Mouse (Mus musculus) left cerebral cortex, postnatal 4 days (tissue): ENCODE data around the gene Foxj3. TPM values are rescaled to one million over a fixed set of nuclear protein-coding genes. Genes with fewer than 3 reads are reported as not detected.

Experiments used
- DNase-seq: peaks from one replicate; pipeline ENCODE4 v3.0.0-alpha.2; 2022
- intact Hi-C: fragments of 180-260 bp; cut with DNase I; formaldehyde crosslinking; loops from one replicate; pipeline ENCODE4 v1.15.1; 2025
- total RNA-seq, 2 experiments: library from RNA; stranded (reverse); gene quantifications; 2 replicates each; pipeline ENCODE4 v1.2.3; 2021

Foxj3 gene
- total RNA-seq, 2 experiments from 2014 or later: 81.2 to 82.6 TPM

DNA sequence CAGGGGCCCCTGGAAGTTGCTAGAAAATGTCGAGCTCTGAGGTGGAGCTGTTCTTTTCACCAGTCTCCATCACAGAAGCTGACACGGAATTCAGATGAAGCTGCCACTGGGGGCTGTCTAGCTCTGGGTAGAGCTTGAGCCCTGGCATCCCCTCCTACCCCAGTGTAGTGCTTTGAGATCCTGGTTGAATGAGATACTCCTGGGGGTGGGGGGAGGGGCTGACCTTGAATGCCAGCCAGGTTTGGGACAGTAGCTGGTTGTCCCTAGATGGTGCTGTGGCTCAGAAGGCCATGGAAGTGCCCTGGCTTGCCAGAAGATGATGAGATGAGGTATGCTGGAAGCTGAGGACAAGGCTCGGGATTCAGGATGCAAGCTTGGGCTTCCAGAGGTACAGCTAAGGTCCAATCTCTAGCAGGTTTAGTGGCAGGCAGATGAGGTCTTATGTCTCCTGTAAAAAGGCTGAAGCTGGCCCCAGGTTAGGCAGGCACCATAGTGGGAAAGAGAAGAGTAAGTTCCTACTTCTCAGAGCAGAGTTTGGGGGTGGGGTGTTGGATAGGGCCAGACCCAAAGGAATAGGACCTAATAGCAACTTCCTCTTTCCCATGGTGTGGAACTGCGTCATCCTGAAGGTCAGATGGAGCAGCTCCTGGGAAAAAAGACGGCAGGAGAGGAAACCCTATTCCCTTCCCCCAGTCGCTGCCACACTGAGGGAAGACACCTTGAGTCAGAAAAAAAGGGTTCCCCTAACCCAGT lies 98.3 kb downstream of the Foxj3 start:
- no peak for DNase-seq

DNA sequence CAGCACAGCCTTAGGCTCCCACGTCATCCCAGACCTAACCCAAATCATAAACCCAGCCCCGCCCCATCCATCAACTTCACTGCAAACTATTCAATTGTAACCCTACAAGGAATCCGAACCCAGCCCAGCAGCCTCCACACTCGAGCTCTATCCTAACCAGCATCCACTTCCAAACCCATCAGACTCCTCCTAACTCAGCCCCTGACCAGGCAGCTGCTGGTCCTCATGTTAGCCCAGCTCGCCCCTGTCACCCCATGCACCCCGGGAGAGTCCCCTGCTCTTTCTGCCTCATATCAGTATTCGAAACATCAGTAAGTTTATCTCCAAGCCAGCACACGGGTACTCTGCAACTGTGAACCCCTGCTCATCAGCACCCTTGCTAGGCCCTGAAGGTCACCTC lies 98.9 kb downstream of the Foxj3 start:
- DNase-seq: no peak
- intact Hi-C loops: no loop called here

More for the DNA sequence above, 98.3 kb downstream of the Foxj3 start:
- intact Hi-C loops: loop anchor here (5.0 kb wide), 2 partner anchors 177 to 492 kb away; no protein-coding TSS in a partner anchor

DNA sequence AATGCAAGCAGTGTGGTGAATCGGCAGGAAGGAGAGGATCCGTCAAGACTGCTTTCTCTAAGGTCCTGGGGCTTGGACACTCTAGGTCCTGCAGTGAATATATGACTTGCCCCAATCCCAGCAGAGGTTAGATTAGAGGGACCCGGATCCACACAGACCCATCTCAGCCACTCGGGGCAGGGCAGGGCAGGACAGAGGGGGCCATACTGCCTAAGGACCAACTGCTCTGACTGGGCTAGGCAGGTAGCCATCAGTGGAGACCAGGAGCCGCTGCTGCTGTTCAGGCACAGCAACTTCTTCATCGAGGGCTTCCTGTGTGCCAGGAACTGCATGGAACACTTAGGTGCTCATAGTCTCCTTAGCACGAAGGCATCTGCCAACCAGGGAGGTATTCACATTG lies 99.9 kb downstream of the Foxj3 start:
- no peak for DNase-seq
- intact Hi-C loops: no loop called here

DNA sequence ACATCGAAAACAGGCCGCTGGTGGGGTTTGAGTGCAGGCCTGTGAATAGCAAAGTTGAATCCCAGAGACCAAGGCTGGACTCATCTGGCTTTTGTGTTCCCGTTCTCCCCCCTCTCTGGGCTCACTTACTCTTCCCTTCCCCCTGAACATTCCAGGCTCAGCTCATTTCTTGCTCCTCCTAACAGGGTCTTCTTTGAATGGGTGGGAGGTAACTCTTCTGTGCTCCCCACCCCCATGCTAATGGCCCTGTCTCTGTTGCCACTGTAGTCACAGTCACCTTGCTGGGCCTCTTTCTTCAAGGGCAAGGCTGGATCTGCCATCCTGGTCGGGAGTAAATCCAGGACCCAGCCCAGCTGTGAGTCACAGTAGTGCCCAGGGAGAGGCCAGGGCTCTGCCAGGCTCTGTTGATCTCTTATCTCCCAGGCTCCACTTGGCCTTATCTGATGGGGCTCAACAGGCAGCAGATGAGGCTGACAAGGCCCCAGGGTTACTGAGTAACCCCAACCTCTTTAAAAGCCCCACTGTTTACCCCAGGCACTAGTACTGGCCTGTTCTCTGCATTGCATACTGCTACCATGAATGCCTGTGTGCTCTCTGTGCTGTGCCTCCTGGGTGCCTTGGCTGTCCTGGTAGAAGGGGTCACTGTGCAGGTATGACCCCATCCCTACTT lies 100.5 kb downstream of the Foxj3 start, which contains the start of gene Guca2a:
Gene Guca2a, plus strand, starts transcription at position 529 of the 670 bp plus-strand sequence.
- intact Hi-C loops: no loop called here
- no peak for DNase-seq

DNA sequence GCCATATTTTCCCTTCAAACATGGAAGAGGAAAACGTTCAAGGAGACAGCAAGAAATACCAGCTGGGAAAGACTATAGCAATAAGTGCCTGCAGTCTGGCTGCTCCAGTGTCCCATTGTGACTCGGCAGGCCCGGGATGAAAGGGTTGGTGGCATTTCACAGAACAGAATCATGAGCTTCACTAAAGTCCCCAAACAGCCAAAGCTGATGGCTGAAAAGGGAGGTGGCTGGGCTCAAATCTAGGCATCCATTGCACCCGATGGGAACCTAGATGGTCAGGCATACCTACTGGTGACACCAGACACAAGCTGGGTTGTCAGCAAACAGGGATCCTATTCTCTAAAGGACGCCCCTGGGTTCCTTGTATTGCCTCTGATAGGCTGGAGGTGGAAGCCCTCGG lies 101.1 kb downstream of the Foxj3 start:
- intact Hi-C loops: no loop called here
- DNase-seq: no peak

DNA sequence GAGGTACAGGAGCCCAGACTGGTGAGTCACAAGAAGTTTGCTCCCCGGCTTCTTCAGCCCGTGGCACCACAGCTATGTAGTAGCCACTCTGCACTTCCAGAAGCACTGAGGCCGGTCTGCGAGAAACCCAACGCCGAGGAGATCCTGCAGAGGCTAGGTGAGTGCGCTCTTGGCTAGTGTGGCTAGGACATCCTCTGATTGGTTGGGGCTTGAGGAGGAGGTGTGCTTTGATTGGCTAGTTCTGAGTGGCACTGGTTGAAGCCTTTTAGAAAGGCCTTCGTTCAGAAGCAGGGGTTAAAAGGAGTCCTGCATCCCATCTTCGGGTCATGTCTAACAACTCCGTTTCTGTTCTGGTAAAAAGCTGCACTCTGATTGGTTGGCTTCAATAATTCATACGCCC lies 101.9 kb downstream of the Foxj3 start:
- intact Hi-C loops: no loop called here
- DNase-seq: no peak

DNA sequence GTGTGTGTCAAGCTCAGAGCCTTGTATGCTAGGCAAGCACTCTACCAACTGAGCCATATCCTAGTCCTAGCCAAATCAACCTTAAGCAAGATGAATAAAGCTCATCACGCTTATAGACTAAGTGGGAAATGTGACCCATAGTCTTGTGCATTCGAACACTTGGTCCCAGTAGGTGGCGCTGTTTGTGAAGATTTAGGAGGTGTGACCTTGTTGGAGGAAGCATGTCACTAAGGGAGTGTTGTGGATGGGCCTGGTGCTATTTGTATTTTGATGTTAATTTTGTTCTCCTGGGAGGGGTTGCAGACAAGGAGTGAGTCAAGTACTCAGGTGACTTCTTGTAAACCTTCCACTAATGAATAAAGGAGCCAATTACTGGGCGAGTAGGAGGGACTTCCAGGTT lies 105.9 kb downstream of the Foxj3 start:
- intact Hi-C loops: no loop called here
- DNase-seq: no peak

DNA sequence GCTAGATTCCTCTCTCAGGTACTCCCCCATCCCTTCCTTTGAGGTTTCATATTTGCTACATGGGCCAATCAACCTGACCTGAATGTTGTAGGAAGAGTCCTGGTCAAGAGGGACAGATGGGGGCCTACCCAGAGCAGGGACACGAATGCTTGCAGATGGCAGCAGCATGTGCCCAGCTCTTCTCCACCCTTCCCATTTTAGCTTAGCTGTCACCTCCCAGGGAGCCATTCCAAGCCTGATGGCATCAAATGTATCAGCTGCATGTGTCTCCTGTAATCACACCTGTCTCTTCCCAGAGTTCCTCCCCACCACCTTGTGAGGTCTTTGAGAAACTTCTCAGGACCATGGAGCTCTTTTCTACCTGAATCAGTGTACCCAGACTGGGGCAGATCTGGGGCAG lies 120.2 kb downstream of the Foxj3 start:
- no peak for DNase-seq
- intact Hi-C loops: no loop called here

DNA sequence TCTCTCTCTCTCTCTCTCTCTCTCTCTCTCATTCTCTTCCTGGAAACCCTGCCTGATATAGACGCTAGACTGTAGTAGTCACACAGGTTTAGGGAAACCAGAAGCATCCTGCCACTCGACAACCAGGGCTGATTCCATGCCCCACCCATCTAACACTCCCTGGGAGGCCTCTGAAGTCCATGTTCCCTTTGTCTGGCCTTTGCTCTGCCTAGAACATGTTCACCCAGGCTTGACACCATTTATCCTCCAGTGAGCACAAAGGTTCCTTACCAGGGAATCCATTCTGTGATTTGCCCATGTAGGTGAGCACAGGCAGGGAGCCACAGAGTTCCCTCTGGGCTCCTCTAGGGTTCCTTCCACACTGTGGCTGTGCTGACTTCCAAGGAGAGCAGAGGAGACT lies 121.4 kb downstream of the Foxj3 start:
- DNase-seq: no peak
- intact Hi-C loops: no loop called here

DNA sequence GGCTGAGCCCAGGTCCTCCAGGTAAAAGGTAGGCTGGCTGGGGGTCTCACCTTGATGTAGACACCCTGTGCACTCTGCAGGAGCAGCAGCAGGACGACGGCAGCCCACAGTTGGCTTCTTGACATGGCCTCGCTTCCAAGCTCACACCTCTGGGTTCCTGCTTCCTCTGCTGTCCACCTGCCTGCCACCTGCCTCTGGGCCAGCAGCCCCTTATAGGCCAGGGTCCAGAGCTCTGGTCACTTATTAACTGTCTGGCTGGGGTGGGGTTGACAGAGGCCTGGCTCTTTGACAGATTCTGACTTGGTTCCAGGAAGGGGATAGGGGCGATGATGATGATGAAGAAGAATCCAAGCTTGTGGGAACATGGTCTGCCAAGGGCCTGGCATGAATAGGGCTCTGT lies 121.9 kb downstream of the Foxj3 start, which contains the start of gene Guca2b:
Gene Guca2b, minus strand, starts transcription at position 224 of the 400 bp plus-strand sequence.
- intact Hi-C loops: no loop called here
- DNase-seq: no peak

DNA sequence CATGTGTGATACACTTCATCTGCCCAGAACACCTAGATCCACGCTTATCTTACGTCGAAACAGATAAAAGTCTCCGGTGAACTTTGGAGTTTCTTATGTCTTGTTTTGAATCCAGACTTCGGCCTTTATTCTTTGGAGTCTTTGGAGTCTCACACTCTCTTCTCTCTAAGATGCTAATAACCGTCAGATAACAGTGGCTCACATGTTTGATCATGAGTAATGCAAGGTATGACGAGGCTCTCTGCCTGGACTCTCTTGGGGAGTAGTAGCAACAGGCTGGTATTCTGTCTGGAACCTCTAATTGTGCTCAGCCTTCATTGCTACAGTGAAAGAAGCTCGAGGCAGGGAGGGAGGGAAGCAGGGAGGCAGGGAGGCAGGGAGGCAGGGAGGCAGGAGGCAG lies 123.2 kb downstream of the Foxj3 start:
- intact Hi-C loops: no loop called here
- DNase-seq: no peak

DNA sequence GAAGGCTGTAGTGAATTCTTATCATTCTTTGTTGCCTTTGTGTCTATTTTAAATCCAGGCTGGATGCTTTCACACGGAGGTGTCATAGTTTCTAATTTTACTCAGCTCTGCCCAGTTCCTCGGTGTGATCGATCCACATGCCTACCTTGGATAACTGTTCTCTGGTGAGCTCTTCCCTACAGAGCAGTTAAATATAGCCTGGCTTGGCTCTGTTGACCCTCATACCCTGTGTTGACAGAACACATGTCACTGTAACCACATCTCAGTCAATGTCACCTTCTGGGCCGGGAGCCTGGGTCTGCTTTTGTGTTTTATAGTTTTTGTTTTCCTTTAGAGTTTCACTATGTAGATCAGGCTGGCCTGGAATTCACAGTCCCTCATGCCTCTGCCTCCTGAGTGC lies 125.3 kb downstream of the Foxj3 start:
- DNase-seq: no peak
- intact Hi-C loops: no loop called here

DNA sequence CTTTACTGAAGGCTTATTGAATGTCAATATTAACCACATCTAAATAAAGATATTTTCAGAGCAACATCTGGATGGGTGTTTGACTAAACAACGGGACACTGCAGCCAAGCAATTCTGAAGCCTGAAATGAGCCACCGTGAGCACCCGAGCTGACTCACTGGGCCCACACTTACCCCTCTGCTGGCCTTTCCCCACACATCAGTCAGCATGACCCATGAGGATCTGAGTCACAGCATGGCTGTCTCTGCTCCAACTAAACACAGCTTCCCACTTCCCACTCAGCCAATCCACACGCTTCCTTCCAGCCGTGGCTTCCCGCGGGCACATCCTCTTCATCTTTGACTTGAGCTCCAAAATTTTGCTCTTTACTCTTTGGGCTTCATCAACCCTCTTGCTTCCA lies 126.2 kb downstream of the Foxj3 start:
- intact Hi-C loops: no loop called here
- DNase-seq: no peak

DNA sequence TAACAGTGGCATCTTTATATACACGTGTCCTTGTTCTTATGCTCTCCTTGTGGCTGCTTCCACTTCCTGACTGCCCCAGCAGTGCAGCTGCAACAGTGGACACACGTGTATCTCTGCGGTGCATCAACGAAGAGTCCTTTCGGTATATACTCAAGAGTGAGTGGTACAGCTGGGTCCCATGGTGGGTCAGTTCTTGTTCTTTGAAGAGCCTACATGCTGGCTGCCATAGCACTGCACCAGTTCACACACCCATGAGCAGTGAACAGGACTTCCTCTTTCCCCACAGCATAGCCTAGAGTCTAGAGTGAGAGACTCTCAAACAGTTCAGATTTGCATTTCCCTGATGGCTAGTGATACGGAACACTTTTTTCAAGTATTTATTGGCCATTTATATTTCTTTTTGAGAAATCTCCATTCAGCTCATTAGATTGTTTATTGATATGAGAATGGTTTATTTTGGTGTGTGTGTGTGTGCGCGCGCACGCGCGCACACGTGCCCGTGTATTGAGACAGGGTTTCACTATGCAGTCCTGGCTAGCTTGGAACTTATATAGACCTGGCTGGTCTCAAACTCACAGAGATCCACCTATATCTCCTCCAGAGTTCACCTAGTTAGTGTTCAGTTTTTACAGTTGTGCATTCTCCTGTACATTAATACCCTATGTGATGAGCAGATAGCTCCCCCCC lies 126.7 kb downstream of the Foxj3 start:
- DNase-seq: no peak
- intact Hi-C loops: no loop called here

DNA sequence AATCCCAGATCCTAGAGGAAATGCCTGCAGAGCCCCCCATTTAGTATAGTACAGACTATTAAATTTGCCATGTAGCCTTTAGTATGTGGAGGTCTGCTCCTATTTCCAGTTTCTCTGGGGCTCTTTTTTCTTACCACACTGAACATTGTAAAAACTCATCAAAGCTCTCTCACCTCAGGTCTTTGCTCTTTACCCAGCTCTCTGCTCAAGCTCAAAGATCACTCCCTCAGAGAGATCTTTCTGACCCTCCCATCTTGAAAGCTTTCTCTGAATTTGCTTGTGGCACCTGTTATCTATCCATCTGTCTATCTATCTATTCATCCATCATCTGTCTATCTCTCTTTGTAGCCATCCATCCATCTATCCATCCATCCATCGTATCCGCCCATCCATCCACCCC lies 128.4 kb downstream of the Foxj3 start:
- no peak for DNase-seq
- intact Hi-C loops: no loop called here

DNA sequence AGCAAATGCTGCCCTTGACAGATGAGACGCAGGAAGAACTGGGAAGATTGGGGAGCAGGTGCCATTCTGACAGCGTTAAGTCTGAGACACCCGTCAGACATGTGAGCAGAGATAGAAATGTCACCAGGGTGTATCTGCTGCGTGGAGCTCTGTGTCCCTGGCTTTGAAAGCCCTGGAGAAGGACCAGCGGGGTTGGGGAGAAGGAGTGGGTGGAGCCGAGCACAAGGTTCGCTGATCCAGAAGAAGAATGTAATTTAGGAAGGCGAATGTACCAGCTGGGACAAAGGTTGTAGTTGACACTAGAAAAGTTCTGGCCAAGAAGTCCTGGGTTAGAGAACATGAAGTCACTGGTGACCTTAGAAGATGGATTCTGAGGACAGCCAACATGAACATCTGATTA lies 129.3 kb downstream of the Foxj3 start:
- DNase-seq: no peak
- intact Hi-C loops: no loop called here

DNA sequence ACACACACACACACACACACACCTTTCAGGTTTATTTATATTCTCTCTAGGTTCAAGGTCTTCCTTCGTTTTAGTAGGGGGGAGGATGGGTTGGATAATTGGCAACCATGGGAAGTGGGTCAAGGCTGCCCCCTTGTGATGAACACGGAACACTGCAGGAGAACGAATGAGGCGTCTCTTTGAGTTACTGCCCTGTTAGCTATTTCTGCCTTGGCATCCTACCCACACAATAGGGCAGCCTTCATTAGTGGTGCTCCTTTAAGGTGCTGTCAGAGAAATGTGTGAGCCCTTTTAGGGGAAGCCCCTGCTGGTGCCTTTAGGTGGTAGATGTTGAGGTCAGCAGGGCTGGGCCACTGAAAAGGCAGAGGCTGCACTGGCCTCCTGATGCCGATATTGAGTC lies 130.7 kb downstream of the Foxj3 start:
- intact Hi-C loops: no loop called here

DNA sequence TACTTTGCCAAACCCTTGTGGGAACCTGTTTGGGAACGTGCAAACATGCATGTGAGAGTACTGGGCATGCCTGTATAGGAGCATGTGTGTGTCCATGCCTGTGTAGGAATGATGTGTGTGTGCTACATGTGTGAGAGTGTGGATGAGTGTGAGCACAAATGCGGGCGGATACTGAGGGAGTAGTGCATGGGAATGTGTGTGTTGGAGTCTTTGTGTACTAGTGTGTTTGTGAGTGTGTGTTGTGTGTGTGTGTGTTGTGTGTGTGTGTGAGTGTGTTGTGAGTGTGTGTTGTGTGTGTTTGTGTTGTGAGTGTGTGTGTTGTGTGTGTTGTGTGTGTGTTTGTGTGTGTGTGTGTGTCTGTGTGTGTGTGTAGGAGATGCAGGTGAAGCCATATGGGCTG lies 131.4 kb downstream of the Foxj3 start:
- intact Hi-C loops: no loop called here
- no peak for DNase-seq

More for the DNA sequence above, 130.7 kb downstream of the Foxj3 start:
- peak; percentile 27 for DNase-seq

DNA sequence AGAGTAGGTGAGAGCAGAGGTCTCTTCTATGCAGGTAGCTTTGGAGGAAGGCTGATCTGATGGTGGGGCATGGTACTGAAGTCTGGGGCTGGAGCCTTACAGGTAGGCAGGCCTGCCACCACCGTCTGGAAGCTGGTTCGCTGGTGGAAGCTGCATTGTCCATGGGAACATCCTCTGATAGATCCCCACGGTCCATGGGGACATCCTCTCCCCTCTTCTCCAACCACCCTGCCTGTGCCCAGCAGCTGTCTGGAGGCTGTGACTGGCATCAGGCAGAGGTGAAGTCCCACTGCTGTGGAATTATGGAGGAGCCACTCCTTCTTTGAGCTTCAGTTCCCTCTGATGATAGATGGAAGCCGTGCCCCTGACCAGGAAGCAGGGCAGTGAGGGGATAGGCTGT lies 131.8 kb downstream of the Foxj3 start:
- DNase-seq: no peak
- intact Hi-C loops: no loop called here

DNA sequence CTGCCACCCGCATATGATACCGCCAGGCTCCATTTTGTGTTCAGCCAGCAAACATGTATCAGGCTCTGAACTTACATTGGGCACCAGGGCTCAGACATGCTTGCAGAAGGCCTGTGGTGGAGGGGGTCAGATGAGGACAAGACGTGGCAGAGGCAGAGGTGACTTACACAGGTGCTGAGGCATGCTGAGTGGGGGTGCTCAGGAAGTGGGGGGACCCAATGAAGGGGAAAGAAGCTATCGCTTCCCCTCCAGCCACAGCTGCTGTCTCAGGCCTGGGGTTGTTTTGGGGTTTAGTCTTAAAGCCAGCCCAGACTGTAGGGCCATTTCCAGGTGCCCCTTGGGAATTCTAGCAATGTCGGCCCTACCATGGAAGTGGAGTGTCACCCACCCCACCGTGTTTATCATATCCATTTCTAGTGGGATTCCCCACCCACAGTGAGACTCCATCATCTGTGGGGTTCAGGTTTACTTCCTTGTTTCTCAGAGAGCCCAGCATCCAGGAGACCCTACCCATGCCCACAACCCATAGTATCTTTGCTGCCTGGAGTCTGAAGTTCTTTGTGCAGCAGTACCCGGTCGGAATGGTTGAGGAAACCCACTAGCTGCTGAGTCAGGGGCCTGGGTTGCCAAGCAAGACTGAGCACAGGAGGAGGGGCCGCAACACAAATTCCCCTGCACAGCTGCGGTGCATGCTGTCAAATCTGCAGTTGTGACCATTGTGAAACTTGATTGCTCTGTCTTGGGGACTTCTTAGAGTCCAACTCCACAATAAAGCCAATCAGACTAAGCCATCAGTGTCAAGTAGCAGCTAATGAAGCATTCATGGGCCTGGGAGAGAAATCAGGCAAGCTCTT lies 132.8 kb downstream of the Foxj3 start:
- no peak for DNase-seq
- intact Hi-C loops: no loop called here

DNA sequence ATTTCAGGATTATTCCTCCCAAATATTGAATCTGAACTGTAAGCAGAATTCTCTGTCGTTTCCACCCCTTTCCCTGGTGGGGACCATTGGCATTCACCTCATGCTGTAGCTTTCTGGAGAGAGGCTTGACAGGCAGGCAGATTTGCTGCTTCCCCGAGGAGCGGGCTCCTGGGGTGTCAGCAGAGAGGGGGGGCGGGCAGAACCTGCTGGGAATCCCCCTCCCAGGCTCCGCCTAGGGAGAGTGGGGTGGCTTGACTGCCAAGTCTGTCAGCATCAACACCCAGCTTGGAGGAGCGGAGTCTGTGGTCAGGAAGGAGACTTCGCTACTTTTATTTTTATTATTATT lies 133.4 kb downstream of the Foxj3 start:
- intact Hi-C loops: no loop called here
- DNase-seq: no peak
